7 mouse cellular contexts compared by ENCODE assay signal in genomic region chr11:77793238-77793930, GRCm38 (mm10). TPM values are rescaled to one million over a fixed set of nuclear protein-coding genes. Genes with fewer than 3 reads are reported as not detected.
DNase-seq lines count a peak whose midpoint lies in the region; ATAC-seq lines count a peak whose summit lies in the region.

No protein-coding gene starts in this region.

- peak overlapping the region; percentile 35 for H3K4me3 ChIP-seq in intestine, embryonic 15.5 days (replicated peaks)
- H3K4me3 ChIP-seq in midbrain, embryonic 10.5 days, result peak overlapping the region; percentile 58

- peak; percentile 97 to 99 for DNase-seq in adrenal gland, adult (ENCODE audit: inconsistent age in 2 of 2, low spot score in 1 of 2)
- peak; percentile 99 for DNase-seq in embryo, embryonic 10.5 days (ENCODE audit: low spot score)
- DNase-seq in gastrocnemius, postnatal 25 days, result peak; percentile 92
- peak; percentile 96 to 98 for DNase-seq in left cerebral cortex, postnatal 25 days (ENCODE audit: low spot score in 2 of 2)
- DNase-seq in midbrain, embryonic 10.5 days (ENCODE audit: low spot score), result peak; percentile 97
- peak; percentile 94 for DNase-seq in right cerebral cortex, postnatal 4 days

- H3K27me3 ChIP-seq in intestine, embryonic 15.5 days (replicated peaks), result no peaks in the 10 kb centered on the region
- H3K27me3 ChIP-seq in midbrain, embryonic 10.5 days (ENCODE audit: low read depth, poor library complexity, severe bottlenecking), result no peaks in the 10 kb centered on the region

- WGBS in intestine, embryonic 15.5 days, result 4% methylated on average over 19 of the region's 19 CpGs
- WGBS in midbrain, embryonic 10.5 days, result 7% methylated on average over 19 of the region's 19 CpGs

- H3K9me3 ChIP-seq in intestine, embryonic 15.5 days, result no peaks in the 10 kb centered on the region
- no peaks in the 10 kb centered on the region for H3K9me3 ChIP-seq in midbrain, embryonic 10.5 days (replicated peaks)

- H3K27ac ChIP-seq in intestine, embryonic 15.5 days, result peak overlapping the region; percentile 34; the same call in 1 of the 2 replicates
- peak overlapping the region; percentile 81 for H3K27ac ChIP-seq in midbrain, embryonic 10.5 days (replicated peaks)

- H3K4me1 ChIP-seq in intestine, embryonic 15.5 days (replicated peaks), result peaks cover 24% of the 10 kb centered on the region
- peaks cover 38% of the 10 kb centered on the region for H3K4me1 ChIP-seq in midbrain, embryonic 10.5 days

- intact Hi-C loops in left cerebral cortex, postnatal 25 days (cut with DNase I), result loop anchor here (1.0 kb wide), 2 partner anchors 30 to 56 kb away; partner anchors contain the start of gene Myo18a

- H3K4me2 ChIP-seq in intestine, embryonic 15.5 days (replicated peaks), result peak overlapping the region; percentile 64

- H3K9ac ChIP-seq in intestine, embryonic 15.5 days, result peak overlapping the region; percentile 54

- no peaks in the 10 kb centered on the region for H3K36me3 ChIP-seq in intestine, embryonic 15.5 days
- no peaks in the 10 kb centered on the region for H3K36me3 ChIP-seq in midbrain, embryonic 10.5 days

- peak; percentile 92 for ATAC-seq in intestine, embryonic 15.5 days

RNA-seq across cellular contexts. Expression of gene Gm10277, which starts 5.8 kb away (rescaled TPM):
- total RNA-seq in gastrocnemius, postnatal 25 days (2021), result not detected
- 0.93 and 1.5 TPM in 2 replicates for polyA plus RNA-seq in intestine, embryonic 15.5 days (2015; fragmentation: Nextera tagmentation; extraction: Ambion mirVana)
- not detected for total RNA-seq in left cerebral cortex, postnatal 25 days (2021)
- 1.4 and 1.5 TPM in 2 replicates for polyA plus RNA-seq in midbrain, embryonic 10.5 days (2016; fragmentation: Nextera tagmentation; extraction: Ambion mirVana)

RNA-seq across cellular contexts. Expression of gene Myo18a, which starts 30.3 kb away (rescaled TPM):
- 100 to 1,000 TPM; 329 to 377 TPM for total RNA-seq in gastrocnemius, postnatal 25 days (2021)
- 27.7 and 32.1 TPM in 2 replicates for polyA plus RNA-seq in intestine, embryonic 15.5 days (2015; fragmentation: Nextera tagmentation; extraction: Ambion mirVana)
- total RNA-seq in left cerebral cortex, postnatal 25 days (2021), result 100 to 1,000 TPM; 156 to 157 TPM
- polyA plus RNA-seq in midbrain, embryonic 10.5 days (2016; fragmentation: Nextera tagmentation; extraction: Ambion mirVana), result 24.6 and 38.7 TPM in 2 replicates

Comparison
In these comparisons a context has a peak if more than half of its experiments do, and no peak if none do; other contexts are left out.
1. Peak in every context shown above with its lines: DNase-seq, ATAC-seq, H3K4me3 ChIP-seq and H3K27ac ChIP-seq.